Comparison of ENCODE assay signal across 9 mouse cellular contexts in genomic region chr10:84909021-84909801, GRCm38 (mm10). TPM values are rescaled to one million over a fixed set of nuclear protein-coding genes. Genes with fewer than 3 reads are reported as not detected.
A peak's percentile ranks its signal among the peaks of the same experiment; 100 is the strongest.
DNase-seq lines count a peak whose midpoint lies in the region; ATAC-seq and TF ChIP-seq lines count a peak whose summit lies in the region.
"Had no signal": no experiment of that assay in that cellular context is flagged by ENCODE, and none has a peak within 500 bp of the region (broad histone marks: within the 10 kb centered on the region; RNA-seq: fewer than 3 reads in every experiment).

No protein-coding gene starts in this region.

- no peak for DNase-seq in heart, postnatal 25 days (ENCODE audit: low spot score)
- peak; percentile 66 for DNase-seq in R1 (ENCODE audit: low read depth, low spot score)
- DNase-seq in midbrain, embryonic 11.5 days (ENCODE audit: low spot score, missing footprints), result peak; percentile 91
- no peak for DNase-seq in gastrocnemius, adult 8-10 months (ENCODE audit: low spot score in 2 of 2)

- H3K27ac ChIP-seq in heart, embryonic 14.5 days (replicated peaks in 1 of 2; ENCODE audit: control insufficient read depth in 1 of 2, insufficient read depth in 1 of 2, low read depth in 2 of 2, low read length in 2 of 2), result no peak overlapping the region
- no peak overlapping the region for H3K27ac ChIP-seq in cortical plate, adult 2 months (ENCODE audit: insufficient read depth, low read length)
- no peak overlapping the region for H3K27ac ChIP-seq in midbrain, embryonic 11.5 days (ENCODE audit: low read depth, low read length)
- no peak overlapping the region for H3K27ac ChIP-seq in intestine, postnatal 0 days (ENCODE audit: low read depth, low read length)

- WGBS in heart, embryonic 14.5 days, result 66% methylated on average over 17 of the region's 17 CpGs
- WGBS in midbrain, embryonic 11.5 days, result 42% methylated on average over 17 of the region's 17 CpGs
- WGBS in intestine, postnatal 0 days, result 86% methylated on average over 17 of the region's 17 CpGs

- no peak for TF ChIP-seq CTCF in cortical plate, adult 2 months (IDR thresholded peaks at IDR 0.05; ENCODE audit: extremely low read depth, insufficient read depth, low read length)
- no peak for TF ChIP-seq CTCF in intestine, postnatal 0 days (IDR thresholded peaks at IDR 0.05; ENCODE audit: low read depth)

- intact Hi-C loops in heart, postnatal 25 days (cut with DNase I), result no loop called here

- H3K27me3 ChIP-seq in heart, embryonic 14.5 days (ENCODE audit: control insufficient read depth, insufficient read depth, low read length), result no peaks in the 10 kb centered on the region
- peaks cover 2% of the 10 kb centered on the region; the same call in 1 of the 2 replicates for H3K27me3 ChIP-seq in midbrain, embryonic 11.5 days (ENCODE audit: control insufficient read depth, insufficient read depth, low read length)
- no peaks in the 10 kb centered on the region for H3K27me3 ChIP-seq in intestine, postnatal 0 days (replicated peaks; ENCODE audit: control insufficient read depth, insufficient read depth, low read length)
- H3K27me3 ChIP-seq: Patski had no signal

- ATAC-seq in heart, embryonic 14.5 days (ENCODE audit: insufficient number of reproducible peaks, insufficient read depth, low FRiP score, low read depth), result no peak
- ATAC-seq in midbrain, embryonic 11.5 days (ENCODE audit: low FRiP score), result no peak
- no peak for ATAC-seq in intestine, postnatal 0 days
- ATAC-seq in erythroid progenitor cell, adult 5-6 weeks (replicated peaks; ENCODE audit: low FRiP score, poor library complexity, severe bottlenecking), result no peak
- ATAC-seq: Patski had no signal

- peak overlapping the region; percentile 23; the same call in 1 of the 2 replicates for H3K4me2 ChIP-seq in heart, embryonic 14.5 days (ENCODE audit: low read length)
- H3K4me2 ChIP-seq in midbrain, embryonic 11.5 days, result no peak overlapping the region
- no peak overlapping the region for H3K4me2 ChIP-seq in intestine, postnatal 0 days (replicated peaks; ENCODE audit: low read depth)

- no peak overlapping the region for H3K4me3 ChIP-seq in heart, embryonic 14.5 days (ENCODE audit: control insufficient read depth in 1 of 2, insufficient read depth in 1 of 2, low read depth in 1 of 2, low read length in 2 of 2)
- H3K4me3 ChIP-seq in cortical plate, adult 2 months (ENCODE audit: insufficient read depth, low read length), result no peak overlapping the region
- no peak overlapping the region for H3K4me3 ChIP-seq in midbrain, embryonic 11.5 days (ENCODE audit: low read depth, low read length)
- no peak overlapping the region for H3K4me3 ChIP-seq in intestine, postnatal 0 days (ENCODE audit: low read depth, low read length)

- TF ChIP-seq POLR2A in cortical plate, adult 2 months (IDR thresholded peaks at IDR 0.05; ENCODE audit: extremely low read depth, insufficient read depth, low read length), result 0 out of 2 replicates have a peak, but pooled peaks have one; percentile 35

- H3K9me3 ChIP-seq in heart, embryonic 14.5 days (ENCODE audit: control insufficient read depth, low read length), result no peaks in the 10 kb centered on the region
- H3K9me3 ChIP-seq in midbrain, embryonic 11.5 days (ENCODE audit: control insufficient read depth, low read length), result no peaks in the 10 kb centered on the region
- no peaks in the 10 kb centered on the region for H3K9me3 ChIP-seq in intestine, postnatal 0 days (ENCODE audit: control insufficient read depth)

- no peaks in the 10 kb centered on the region; a peak in 1 of 4 replicates for H3K4me1 ChIP-seq in heart, embryonic 14.5 days (ENCODE audit: control insufficient read depth in 2 of 2, insufficient read depth in 2 of 2, low read length in 2 of 2)
- H3K4me1 ChIP-seq in cortical plate, adult 2 months (ENCODE audit: control insufficient read depth, insufficient read depth, low read length), result peaks cover 11% of the 10 kb centered on the region
- peaks cover 24% of the 10 kb centered on the region for H3K4me1 ChIP-seq in midbrain, embryonic 11.5 days (ENCODE audit: control insufficient read depth, insufficient read depth, low read length)
- H3K4me1 ChIP-seq in intestine, postnatal 0 days (replicated peaks; ENCODE audit: control insufficient read depth, insufficient read depth, low read length), result no peaks in the 10 kb centered on the region

- 0 out of 2 replicates have a peak overlapping the region, but pooled peaks have one; percentile 21 for H3K9ac ChIP-seq in heart, embryonic 14.5 days (ENCODE audit: low read length)
- H3K9ac ChIP-seq in midbrain, embryonic 11.5 days (ENCODE audit: low read length), result no peak overlapping the region
- no peak overlapping the region for H3K9ac ChIP-seq in intestine, postnatal 0 days (ENCODE audit: low read depth, low read length)

- H3K36me3 ChIP-seq in heart, embryonic 14.5 days (ENCODE audit: control insufficient read depth, insufficient read depth, low read length), result no peaks in the 10 kb centered on the region
- peaks cover 3% of the 10 kb centered on the region; the same call in 1 of the 2 replicates for H3K36me3 ChIP-seq in midbrain, embryonic 11.5 days (ENCODE audit: control insufficient read depth, insufficient read depth, low read length)
- no peaks in the 10 kb centered on the region for H3K36me3 ChIP-seq in intestine, postnatal 0 days (ENCODE audit: control insufficient read depth, insufficient read depth)

RNA-seq across cellular contexts. Expression of gene Ric8b, which starts 8.2 kb away (rescaled TPM):
- 14.9 and 17.2 TPM in 2 replicates for polyA plus RNA-seq in heart, embryonic 14.5 days (2014; fragmentation: Nextera tagmentation; extraction: Ambion mirVana)
- total RNA-seq in heart, postnatal 25 days (2021), result 10 to 100 TPM; 30.1 to 32.3 TPM
- polyA plus RNA-seq in cortical plate, adult 2 months (2012; rRNA removed), result 35.6 and 39.7 TPM in 2 replicates
- 25.0 and 27.3 TPM in 2 replicates for polyA plus RNA-seq in midbrain, embryonic 11.5 days (2014; fragmentation: Nextera tagmentation; extraction: Ambion mirVana)
- polyA plus RNA-seq in intestine, postnatal 0 days (2015; fragmentation: Nextera tagmentation; extraction: Ambion mirVana), result 6.7 and 7.0 TPM in 2 replicates
- 10 to 100 TPM; 36.0 to 50.3 (median 38.3) TPM for total RNA-seq in gastrocnemius, adult 8-10 months (2022)
- total RNA-seq in erythroid progenitor cell, adult 5-6 weeks (2015; ENCODE audit: low replicate concordance), result 5.0 and 8.4 TPM in 2 replicates
- 6.5 and 6.8 TPM in 2 replicates for total RNA-seq in erythroid progenitor cell, adult 5-6 weeks (2017; ENCODE audit: low replicate concordance)

Comparison
In these comparisons a context has a peak if more than half of its experiments do, and no peak if none do; other contexts are left out.
1. DNase-seq: peak in R1 (single experiment) and midbrain, embryonic 11.5 days (single experiment); none in heart, postnatal 25 days (single experiment) and gastrocnemius, adult 8-10 months (0 of 2).